Mouse (Mus musculus) brain, embryonic 14.5 days (tissue): ENCODE data around the gene S100a8.

Experiments
- CTCF ChIP-seq: fragments of 200-500 bp; IDR thresholded peaks from 2 replicates; pipeline ENCODE4 v1.5.1; 2012; ENCODE audit warnings: inconsistent platforms, mild to moderate bottlenecking, moderate library complexity, borderline replicate concordance; ENCODE audit not compliant: insufficient read depth, insufficient read length; ENCODE audit errors: extremely low read depth
- POLR2A ChIP-seq: fragments of 200-500 bp; IDR thresholded peaks from 2 replicates; pipeline ENCODE4 v1.6.1; 2012; ENCODE audit warnings: mild to moderate bottlenecking, inconsistent platforms, borderline replicate concordance; ENCODE audit not compliant: poor library complexity, insufficient read depth, insufficient read length, severe bottlenecking; ENCODE audit errors: extremely low read depth

- no peak for TF ChIP-seq CTCF
- TF ChIP-seq POLR2A: no peak
Observed at GRCm38 (mm10) chr3:90629298-90629697, 39.5 kb upstream of the S100a8 start.
